Mouse (Mus musculus): ENCODE measurements at regions not wholly inside any gene's neighbourhood (a gene's known extent, or its start where the extent isn't known, plus 50 kb on each side); places are given as distances from the start of the nearest gene placed in this dataset.

DNA sequence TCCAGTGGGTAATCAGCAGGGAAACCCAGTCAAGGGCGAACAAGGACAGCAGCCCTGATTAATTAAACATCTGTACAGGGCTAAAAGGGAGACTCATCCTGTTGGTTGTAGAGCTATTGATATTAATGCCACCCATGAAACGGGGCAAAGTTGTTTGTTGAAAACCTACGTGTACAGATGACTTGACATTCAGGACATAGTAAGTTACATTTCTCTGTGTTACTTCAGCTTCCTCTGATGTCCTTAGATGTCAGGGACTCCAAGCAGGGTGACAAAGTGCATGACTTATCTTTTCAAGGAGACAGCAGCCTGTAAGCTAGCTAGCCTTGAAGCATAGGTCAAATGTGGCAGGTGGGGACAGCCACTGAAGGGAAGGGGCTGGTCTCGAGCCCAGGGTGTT, 390.5 kb downstream of the Ccdc171 start:
- TF ChIP-seq CTCF (IDR thresholded peaks at IDR 0.05), result no peak
- Histone ChIP-seq H3K27ac (ENCODE audit: low read depth, low read length) (no peak overlapping the region), H3K4me2 (ENCODE audit: low read depth, low read length, poor library complexity, severe bottlenecking) (no peak overlapping the region), H3K9me3 (ENCODE audit: low read length) (no peaks in the 10 kb centered on the region), H3K27me3 (ENCODE audit: insufficient read depth, low read length) (no peaks in the 10 kb centered on the region), H3K4me1 (ENCODE audit: insufficient read depth, low read length) (no peaks in the 10 kb centered on the region), H3K4me3 (ENCODE audit: low read depth, low read length) (no peak overlapping the region), H3K36me3 (ENCODE audit: insufficient read depth, low read length) (no peaks in the 10 kb centered on the region), H3K9ac (replicated peaks; ENCODE audit: low read length, poor library complexity, severe bottlenecking) (no peak overlapping the region)
- no peak for ATAC-seq (ENCODE audit: low FRiP score)
- 68% methylated on average over 4 of the region's 4 CpGs for WGBS
- no peak for DNase-seq (ENCODE audit: low spot score)

- Histone ChIP-seq H3K9me3 (ENCODE audit: low read length) (no peaks in the 10 kb centered on the region), H3K4me3 (ENCODE audit: low read depth, low read length) (no peak overlapping the region), H3K4me1 (ENCODE audit: insufficient read depth, low read length) (no peaks in the 10 kb centered on the region), H3K4me2 (ENCODE audit: low read depth, low read length, poor library complexity, severe bottlenecking) (no peak overlapping the region), H3K27me3 (ENCODE audit: insufficient read depth, low read length) (no peaks in the 10 kb centered on the region), H3K36me3 (ENCODE audit: insufficient read depth, low read length) (no peaks in the 10 kb centered on the region), H3K27ac (ENCODE audit: low read depth, low read length) (no peak overlapping the region), H3K9ac (replicated peaks; ENCODE audit: low read length, poor library complexity, severe bottlenecking) (no peak overlapping the region)
- no peak for DNase-seq (ENCODE audit: low spot score)
- no peak for ATAC-seq (ENCODE audit: low FRiP score)
- WGBS, result 89% methylated on average over 4 of the region's 4 CpGs
- no peak for TF ChIP-seq CTCF (IDR thresholded peaks at IDR 0.05)
Observed at GRCm38 (mm10) chr4:83917009-83917408, 391.7 kb downstream of the Ccdc171 start.

DNA sequence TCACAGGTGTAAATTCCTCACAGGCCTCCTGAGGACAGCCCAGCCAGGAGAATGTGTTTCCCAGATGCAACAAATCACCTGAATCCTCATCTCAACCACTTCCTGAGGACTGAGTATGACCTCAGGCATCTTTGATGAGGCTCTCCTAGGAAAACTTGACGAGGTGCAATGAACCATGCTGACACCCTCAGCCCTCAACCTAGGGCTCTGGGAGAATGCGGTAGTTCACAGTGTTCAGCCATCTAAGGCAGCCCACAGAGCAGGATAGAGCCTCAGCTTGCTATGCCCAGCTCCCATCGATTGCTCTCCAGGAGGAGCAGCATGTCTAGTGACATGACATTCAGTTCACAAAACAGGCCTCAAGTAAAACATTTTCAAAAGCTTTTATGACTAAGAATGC, 392.7 kb downstream of the Ccdc171 start:
- Histone ChIP-seq H3K36me3 (ENCODE audit: insufficient read depth, low read length) (no peaks in the 10 kb centered on the region), H3K4me2 (ENCODE audit: low read depth, low read length, poor library complexity, severe bottlenecking) (no peak overlapping the region), H3K4me1 (ENCODE audit: insufficient read depth, low read length) (no peaks in the 10 kb centered on the region), H3K9ac (replicated peaks; ENCODE audit: low read length, poor library complexity, severe bottlenecking) (no peak overlapping the region), H3K4me3 (ENCODE audit: low read depth, low read length) (no peak overlapping the region), H3K27ac (ENCODE audit: low read depth, low read length) (no peak overlapping the region), H3K27me3 (ENCODE audit: insufficient read depth, low read length) (no peaks in the 10 kb centered on the region), H3K9me3 (ENCODE audit: low read length) (no peaks in the 10 kb centered on the region)
- 83% methylated on average over 3 of the region's 3 CpGs for WGBS
- no peak for TF ChIP-seq CTCF (IDR thresholded peaks at IDR 0.05)
- DNase-seq (ENCODE audit: low spot score), result no peak
- ATAC-seq (ENCODE audit: low FRiP score), result no peak

DNA sequence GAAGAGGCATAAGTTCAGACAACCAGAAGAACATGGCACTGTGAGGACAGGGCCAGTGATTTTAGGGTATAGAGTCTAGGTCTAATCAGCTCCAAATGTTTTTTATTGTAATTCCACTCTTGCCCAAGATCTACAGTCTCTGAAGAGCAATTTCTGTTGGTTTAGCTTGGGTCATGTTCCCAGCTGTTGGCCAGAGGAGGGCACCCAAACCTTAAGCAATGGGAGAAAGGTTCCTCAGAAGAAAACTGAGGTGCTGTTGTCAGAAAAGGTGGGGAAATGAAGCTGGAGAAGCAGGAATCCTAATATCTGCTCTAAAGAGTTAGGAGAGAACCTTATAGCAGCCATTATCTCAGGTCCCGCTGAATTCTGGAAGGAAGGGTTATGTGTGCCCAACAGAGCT, 393.7 kb downstream of the Ccdc171 start:
- ATAC-seq (ENCODE audit: low FRiP score), result no peak
- WGBS, result 92% methylated on average over 1 of the region's 1 CpGs

GRCm38 (mm10) chr4:83925118-83925842, 399.9 kb downstream of the Ccdc171 start:
- Histone ChIP-seq H3K4me3 (ENCODE audit: low read depth, low read length) (no peak overlapping the region), H3K4me2 (ENCODE audit: low read depth, low read length, poor library complexity, severe bottlenecking) (no peak overlapping the region), H3K27ac (ENCODE audit: low read depth, low read length) (no peak overlapping the region), H3K9ac (replicated peaks; ENCODE audit: low read length, poor library complexity, severe bottlenecking) (no peak overlapping the region), H3K36me3 (ENCODE audit: insufficient read depth, low read length) (no peaks in the 10 kb centered on the region), H3K27me3 (ENCODE audit: insufficient read depth, low read length) (no peaks in the 10 kb centered on the region), H3K4me1 (ENCODE audit: insufficient read depth, low read length) (no peaks in the 10 kb centered on the region), H3K9me3 (ENCODE audit: low read length) (no peaks in the 10 kb centered on the region)
- DNase-seq (ENCODE audit: low spot score) (peak; percentile 36), ATAC-seq (ENCODE audit: low FRiP score) (no peak)
- 66% methylated on average over 8 of the region's 8 CpGs for WGBS
- TF ChIP-seq CTCF (IDR thresholded peaks at IDR 0.05), result peak; percentile 61

More for the DNA sequence above, 393.7 kb downstream of the Ccdc171 start:
- H3K27ac ChIP-seq (ENCODE audit: low read depth, low read length), result no peak overlapping the region
- H3K4me2 ChIP-seq (ENCODE audit: low read depth, low read length, poor library complexity, severe bottlenecking), result no peak overlapping the region
- H3K36me3 ChIP-seq (ENCODE audit: insufficient read depth, low read length), result no peaks in the 10 kb centered on the region
- H3K4me3 ChIP-seq (ENCODE audit: low read depth, low read length), result no peak overlapping the region
- H3K9me3 ChIP-seq (ENCODE audit: low read length), result no peaks in the 10 kb centered on the region
- H3K9ac ChIP-seq (replicated peaks; ENCODE audit: low read length, poor library complexity, severe bottlenecking), result no peak overlapping the region
- no peaks in the 10 kb centered on the region for H3K27me3 ChIP-seq (ENCODE audit: insufficient read depth, low read length)
- DNase-seq (ENCODE audit: low spot score), result no peak
- peak; percentile 58 for TF ChIP-seq CTCF (IDR thresholded peaks at IDR 0.05)
- H3K4me1 ChIP-seq (ENCODE audit: insufficient read depth, low read length), result no peaks in the 10 kb centered on the region

DNA sequence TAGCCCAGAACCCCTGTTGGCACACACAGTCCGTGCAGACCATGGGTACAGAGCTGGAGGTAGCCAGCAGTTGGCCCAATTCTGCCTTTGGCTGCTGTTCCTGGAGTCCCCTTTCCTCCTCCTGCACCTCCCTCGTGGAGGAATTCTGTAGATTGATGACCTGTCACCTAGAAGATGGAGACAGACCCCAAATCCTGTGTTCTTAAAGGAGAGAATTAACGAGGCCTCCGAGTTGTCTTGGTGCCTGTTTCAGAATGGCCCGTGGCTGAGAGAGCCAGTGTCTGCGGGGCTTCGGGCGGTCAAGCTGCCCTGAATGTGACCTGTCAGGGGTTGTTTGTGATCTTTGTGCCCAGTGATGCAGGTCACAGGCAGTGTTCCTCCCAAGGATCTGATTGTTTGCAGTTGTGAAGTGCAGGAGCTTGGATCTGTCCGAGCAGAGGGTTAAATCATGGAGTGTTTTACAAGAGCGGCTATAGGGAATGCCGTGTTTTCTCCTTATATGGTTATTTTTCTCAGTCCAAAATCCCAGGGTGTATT, 400.9 kb downstream of the Ccdc171 start:
- WGBS, result 43% methylated on average over 11 of the region's 11 CpGs
- Histone ChIP-seq H3K36me3 (ENCODE audit: insufficient read depth, low read length) (no peaks in the 10 kb centered on the region), H3K27me3 (ENCODE audit: insufficient read depth, low read length) (no peaks in the 10 kb centered on the region), H3K4me3 (ENCODE audit: low read depth, low read length) (no peak overlapping the region), H3K27ac (ENCODE audit: low read depth, low read length) (no peak overlapping the region), H3K9me3 (ENCODE audit: low read length) (no peaks in the 10 kb centered on the region), H3K9ac (replicated peaks; ENCODE audit: low read length, poor library complexity, severe bottlenecking) (no peak overlapping the region), H3K4me2 (ENCODE audit: low read depth, low read length, poor library complexity, severe bottlenecking) (no peak overlapping the region), H3K4me1 (ENCODE audit: insufficient read depth, low read length) (no peaks in the 10 kb centered on the region)
- no peak for TF ChIP-seq CTCF (IDR thresholded peaks at IDR 0.05)
- DNase-seq (ENCODE audit: low spot score), result no peak
- no peak for ATAC-seq (ENCODE audit: low FRiP score)

All from midbrain, postnatal 0 days (tissue).